Mouse (Mus musculus) layer of hippocampus, adult 11-12 months (tissue): ENCODE results near the gene Olfr390.

Experiments
- DNase-seq: peaks from one replicate; pipeline ENCODE4 v3.0.0; 2022; ENCODE audit warnings: low spot score

The Olfr390 gene

DNA sequence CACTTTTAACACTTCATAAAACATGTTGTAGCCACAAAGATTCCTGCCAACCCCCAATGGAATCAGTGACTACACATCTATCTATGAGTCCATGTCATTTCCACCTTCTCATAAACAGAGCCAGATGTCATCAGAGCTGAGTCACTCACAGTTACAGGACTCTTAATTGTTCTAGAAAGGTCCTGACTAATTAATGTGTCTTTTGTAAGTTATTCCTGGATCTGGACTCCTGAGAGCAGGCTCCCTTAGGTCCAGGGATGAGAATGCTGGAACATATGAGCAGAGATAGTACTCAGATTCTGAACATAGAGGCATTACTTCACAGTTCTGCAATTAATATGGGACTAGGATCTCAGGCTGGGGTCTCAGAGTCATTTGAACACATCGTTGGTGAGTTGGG is at the start of gene Olfr390:
Olfr390 (plus strand) TSS at position 301 of the 400 bp plus-strand sequence.
- no peak for DNase-seq

DNA sequence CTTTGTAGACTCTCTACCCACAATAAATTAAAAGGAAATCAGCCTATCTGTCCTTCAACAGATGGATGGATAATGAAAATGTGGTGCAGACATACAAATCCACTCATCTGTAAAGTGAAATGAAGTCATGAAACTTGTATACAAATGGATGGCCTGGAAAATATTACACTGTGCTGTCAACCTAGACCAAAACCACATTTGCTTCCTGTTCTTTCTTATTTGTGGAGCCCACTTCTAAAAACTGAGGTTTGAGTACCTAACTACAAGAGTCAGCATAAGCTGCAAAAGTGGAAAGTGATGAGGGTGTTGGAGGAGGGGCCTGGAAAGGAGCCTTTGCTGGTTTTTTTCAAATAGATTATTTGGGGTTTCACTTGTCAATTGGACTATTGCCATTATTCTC is 23.6 kb upstream of the Olfr390 start:
- no peak for DNase-seq

DNA sequence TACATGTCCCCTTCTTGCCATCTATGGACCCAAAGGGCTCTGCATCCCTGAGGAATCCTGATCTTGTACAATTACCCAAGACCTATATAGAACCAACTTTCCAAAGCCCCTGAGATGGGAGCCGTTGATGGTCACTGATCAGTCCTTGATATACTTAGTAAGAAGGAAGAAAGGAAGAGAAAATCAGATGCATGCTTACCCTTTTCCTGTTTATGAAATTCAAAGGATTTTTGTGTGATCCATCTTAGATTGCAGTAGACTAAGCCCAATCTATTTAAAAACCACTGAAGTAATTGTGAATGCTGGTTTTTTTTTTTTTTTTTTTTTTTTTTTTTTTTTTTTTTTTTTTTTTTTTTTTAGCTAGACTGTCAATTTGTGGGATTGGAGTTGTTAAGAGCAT is 2.2 kb upstream of the Olfr390 start, which contains the start of gene Olfr389:
Olfr389 (minus strand) TSS at position 101 of the 400 bp plus-strand sequence.
- DNase-seq = no peak

DNA sequence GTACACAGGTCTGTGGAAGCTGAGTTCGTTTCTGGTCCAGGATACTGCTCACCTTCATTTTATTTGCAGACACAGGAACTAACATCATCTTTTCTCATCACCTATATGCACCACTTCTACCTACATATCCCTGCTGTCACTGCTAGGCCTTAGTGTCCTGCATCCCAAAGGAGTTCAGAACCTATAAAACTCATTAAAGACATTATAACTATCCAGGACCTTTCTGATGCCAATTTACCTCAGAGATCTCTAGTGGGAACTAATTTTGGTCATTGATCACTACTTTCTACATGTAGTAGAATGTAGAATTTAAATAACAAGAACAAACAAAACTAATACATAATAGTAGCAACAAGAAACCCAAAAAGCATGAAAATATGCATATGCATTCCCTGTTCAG is 20.2 kb downstream of the Olfr390 start, which contains the start of gene Olfr391-ps:
Olfr391-ps (minus strand) TSS at position 101 of the 400 bp plus-strand sequence.
- DNase-seq = no peak

DNA sequence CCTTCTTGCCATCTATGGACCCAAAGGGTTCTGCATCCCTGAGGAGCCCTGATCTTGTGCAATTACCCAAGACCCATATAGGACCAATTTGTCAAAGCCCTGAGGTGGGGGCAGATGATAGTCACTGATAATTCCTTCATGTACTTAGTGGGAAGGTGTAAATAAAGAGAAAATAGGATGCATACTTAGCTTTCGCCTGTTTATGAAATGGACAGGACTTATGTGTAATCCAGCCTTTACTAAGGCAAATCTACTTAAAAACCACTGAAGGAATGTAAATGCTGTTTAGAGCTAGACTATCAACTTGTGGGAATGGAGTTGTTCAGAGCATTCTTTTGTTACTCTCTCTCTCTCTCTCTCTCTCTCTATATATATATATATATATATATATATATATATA is 34.2 kb downstream of the Olfr390 start, which contains the start of gene Olfr392:
Olfr392 (minus strand) TSS at position 101 of the 400 bp plus-strand sequence.
- DNase-seq = no peak
